Mouse (Mus musculus) heart, embryonic 12.5 days (tissue): ENCODE measurements around the gene Gcc2. TPM values are rescaled to one million over a fixed set of nuclear protein-coding genes. Genes with fewer than 3 reads are reported as not detected.
"Not testable (repeated sequence)": the region's sequence is repeated elsewhere in the genome, so short reads cannot be mapped to it uniquely, and the experiment has no call there.

Source experiments
- ATAC-seq: fragments of 200-750 bp; cut with Nextera tagmentation; 2 replicates; pipeline ENCODE4 v1.8.0; 2017; ENCODE audit warnings: moderate TSS enrichment, moderate library complexity; ENCODE audit not compliant: insufficient number of reproducible peaks, low FRiP score
- H3K27ac ChIP-seq: fragments of 300-500 bp; sonication (generic); 2 replicates; pipeline ENCODE4 v1.5.1; 2016; ENCODE audit warnings: mild to moderate bottlenecking, moderate library complexity; ENCODE audit not compliant: poor library complexity, severe bottlenecking
- H3K27me3 ChIP-seq: fragments of 300-500 bp; sonication (generic); replicated peaks from 2 replicates; pipeline ENCODE4 v1.6.1; 2016; ENCODE audit warnings: mild to moderate bottlenecking, moderate library complexity
- H3K36me3 ChIP-seq: fragments of 300-500 bp; sonication (generic); 2 replicates; pipeline ENCODE4 v1.6.1; 2016; ENCODE audit warnings: mild to moderate bottlenecking, moderate library complexity
- H3K4me1 ChIP-seq: fragments of 300-500 bp; sonication (generic); replicated peaks from 2 replicates; pipeline ENCODE4 v1.6.1; 2016; ENCODE audit warnings: mild to moderate bottlenecking
- H3K4me2 ChIP-seq: fragments of 300-500 bp; sonication (generic); 2 replicates; pipeline ENCODE4 v1.6.1; 2016; ENCODE audit warnings: mild to moderate bottlenecking, moderate library complexity
- H3K4me3 ChIP-seq: fragments of 300-500 bp; sonication (generic); 2 replicates; pipeline ENCODE4 v1.5.1; 2016; ENCODE audit warnings: mild to moderate bottlenecking
- H3K9ac ChIP-seq: fragments of 300-500 bp; sonication (generic); 2 replicates; pipeline ENCODE4 v1.6.1; 2016; ENCODE audit warnings: mild to moderate bottlenecking, moderate library complexity
- H3K9me3 ChIP-seq: fragments of 300-500 bp; sonication (generic); replicated peaks from 2 replicates; pipeline ENCODE4 v1.6.1; 2016; ENCODE audit warnings: mild to moderate bottlenecking, moderate library complexity
- WGBS: fragments of 180-500 bp; shearing (Covaris S2); methylation state at CpG from one replicate; pipeline ENCODE4 v1.1.7; 2016; 5-methylcytosine and 5-hydroxymethylcytosine counted together
- polyA plus RNA-seq: library from polyadenylated mRNA; unstranded; fragments of >200 nt; fragmentation: Nextera tagmentation; extraction: Ambion mirVana; gene quantifications from 2 replicates; pipeline ENCODE4 v1.2.1, GENCODE M21; 2016

The Gcc2 gene
- polyA plus RNA-seq, 1 experiment from 2014 or later, result 47.5 TPM

- Histone ChIP-seq H3K4me3 (no peak overlapping the region), H3K4me1 (no peaks in the 10 kb centered on the region), H3K4me2 (no peak overlapping the region), H3K9ac (no peak overlapping the region), H3K9me3 (peaks cover 7% of the 10 kb centered on the region), H3K36me3 (no peaks in the 10 kb centered on the region), H3K27ac (no peak overlapping the region), H3K27me3 (no peaks in the 10 kb centered on the region)
- WGBS, result 81% methylated on average over 6 of the region's 6 CpGs
- no peak for ATAC-seq
Measured at GRCm38 (mm10) chr10:58220726-58221125, 34.6 kb upstream of the Gcc2 start.

- H3K27ac ChIP-seq, H3K27me3 ChIP-seq, ATAC-seq, H3K4me3 ChIP-seq, H3K9ac ChIP-seq, H3K4me2 ChIP-seq, H3K4me1 ChIP-seq, H3K36me3 ChIP-seq: not testable (repeated sequence)
- peaks cover 10% of the 10 kb centered on the region for H3K9me3 ChIP-seq
- WGBS, result 88% methylated on average over 2 of the region's 2 CpGs
Measured at GRCm38 (mm10) chr10:58221571-58221970, 33.7 kb upstream of the Gcc2 start.

GRCm38 (mm10) chr10:58223161-58223560, 32.1 kb upstream of the Gcc2 start:
- 76% methylated on average over 4 of the region's 6 CpGs for WGBS
- H3K9me3 ChIP-seq, result peaks cover 10% of the 10 kb centered on the region
- H3K27ac ChIP-seq, ATAC-seq, H3K36me3 ChIP-seq, H3K4me1 ChIP-seq, H3K27me3 ChIP-seq, H3K4me2 ChIP-seq, H3K4me3 ChIP-seq, H3K9ac ChIP-seq: not testable (repeated sequence)

- H3K27ac ChIP-seq, H3K36me3 ChIP-seq, ATAC-seq, H3K27me3 ChIP-seq, H3K4me1 ChIP-seq, H3K4me2 ChIP-seq, H3K9ac ChIP-seq, H3K4me3 ChIP-seq: not testable (repeated sequence)
- 80% methylated on average over 31 of the region's 31 CpGs for WGBS
- peaks cover 10% of the 10 kb centered on the region for H3K9me3 ChIP-seq
Measured at GRCm38 (mm10) chr10:58223972-58224805, 31.1 kb upstream of the Gcc2 start.

GRCm38 (mm10) chr10:58224827-58225785, 30.2 kb upstream of the Gcc2 start, which contains the start of gene AW822073:
Gene AW822073 (minus strand): TSS chr10:58224930.
- not testable (repeated sequence) for H3K27ac ChIP-seq, H3K4me1 ChIP-seq, H3K9ac ChIP-seq, H3K27me3 ChIP-seq, ATAC-seq, H3K4me2 ChIP-seq, H3K4me3 ChIP-seq, H3K36me3 ChIP-seq, H3K9me3 ChIP-seq
- WGBS, result 75% methylated on average over 18 of the region's 18 CpGs

GRCm38 (mm10) chr10:58226357-58226756, 28.9 kb upstream of the Gcc2 start:
- not testable (repeated sequence) for H3K4me3 ChIP-seq, H3K36me3 ChIP-seq, H3K9me3 ChIP-seq, ATAC-seq, H3K27me3 ChIP-seq, H3K4me1 ChIP-seq, H3K27ac ChIP-seq, H3K9ac ChIP-seq, H3K4me2 ChIP-seq
- 68% methylated on average over 4 of the region's 4 CpGs for WGBS

GRCm38 (mm10) chr10:58227798-58228197, 27.5 kb upstream of the Gcc2 start:
- not testable (repeated sequence) for H3K4me3 ChIP-seq, H3K36me3 ChIP-seq, H3K27ac ChIP-seq, H3K4me2 ChIP-seq, H3K4me1 ChIP-seq, ATAC-seq, H3K27me3 ChIP-seq, H3K9ac ChIP-seq
- H3K9me3 ChIP-seq, result peaks cover 19% of the 10 kb centered on the region
- WGBS, result 61% methylated on average over 3 of the region's 6 CpGs

GRCm38 (mm10) chr10:58230021-58230420, 25.3 kb upstream of the Gcc2 start:
- not testable (repeated sequence) for ATAC-seq, H3K36me3 ChIP-seq, H3K27ac ChIP-seq, H3K9ac ChIP-seq, H3K4me3 ChIP-seq, H3K27me3 ChIP-seq, H3K4me1 ChIP-seq, H3K4me2 ChIP-seq
- 52% methylated on average over 3 of the region's 3 CpGs for WGBS
- H3K9me3 ChIP-seq, result peaks cover 22% of the 10 kb centered on the region

- not testable (repeated sequence) for H3K27ac ChIP-seq, H3K9ac ChIP-seq, H3K4me3 ChIP-seq, H3K27me3 ChIP-seq, H3K36me3 ChIP-seq, H3K4me1 ChIP-seq, H3K4me2 ChIP-seq
- ATAC-seq, result peak; percentile 43
- 83% methylated on average over 5 of the region's 7 CpGs for WGBS
- peaks cover 24% of the 10 kb centered on the region for H3K9me3 ChIP-seq
Measured at GRCm38 (mm10) chr10:58231088-58231487, 24.2 kb upstream of the Gcc2 start.

- not testable (repeated sequence) for H3K4me1 ChIP-seq, H3K4me2 ChIP-seq, H3K4me3 ChIP-seq, H3K27ac ChIP-seq, H3K27me3 ChIP-seq, H3K36me3 ChIP-seq, H3K9ac ChIP-seq
- ATAC-seq, result peak; percentile 85
- 83% methylated on average over 35 of the region's 35 CpGs for WGBS
- H3K9me3 ChIP-seq, result peaks cover 26% of the 10 kb centered on the region
Measured at GRCm38 (mm10) chr10:58231779-58232640, 23.3 kb upstream of the Gcc2 start.

GRCm38 (mm10) chr10:58232641-58232969, 22.7 kb upstream of the Gcc2 start, which contains the start of gene Duxf3:
Gene Duxf3 (minus strand): TSS chr10:58232675.
- not testable (repeated sequence) for H3K36me3 ChIP-seq, H3K4me1 ChIP-seq, H3K4me2 ChIP-seq, H3K9ac ChIP-seq, H3K27ac ChIP-seq, H3K27me3 ChIP-seq, H3K4me3 ChIP-seq
- H3K9me3 ChIP-seq, result peaks cover 28% of the 10 kb centered on the region
- WGBS, result 65% methylated on average over 6 of the region's 8 CpGs
- ATAC-seq, result peak; percentile 56
